Mouse (Mus musculus) megakaryocyte-erythroid progenitor cell, adult 5 weeks (primary cell): Measurements from ENCODE around the gene Fnbp1. TPM values are rescaled to one million over a fixed set of nuclear protein-coding genes. Genes with fewer than 3 reads are reported as not detected.

ENCODE experiments used
- polyA plus RNA-seq: library from polyadenylated mRNA; stranded (reverse); fragments of >175 nt; gene quantifications from 2 replicates; pipeline ENCODE4 v1.2.3, GENCODE M21; 2012

Gene Fnbp1
- 71.8 and 112 TPM in 2 replicates for polyA plus RNA-seq

DNA sequence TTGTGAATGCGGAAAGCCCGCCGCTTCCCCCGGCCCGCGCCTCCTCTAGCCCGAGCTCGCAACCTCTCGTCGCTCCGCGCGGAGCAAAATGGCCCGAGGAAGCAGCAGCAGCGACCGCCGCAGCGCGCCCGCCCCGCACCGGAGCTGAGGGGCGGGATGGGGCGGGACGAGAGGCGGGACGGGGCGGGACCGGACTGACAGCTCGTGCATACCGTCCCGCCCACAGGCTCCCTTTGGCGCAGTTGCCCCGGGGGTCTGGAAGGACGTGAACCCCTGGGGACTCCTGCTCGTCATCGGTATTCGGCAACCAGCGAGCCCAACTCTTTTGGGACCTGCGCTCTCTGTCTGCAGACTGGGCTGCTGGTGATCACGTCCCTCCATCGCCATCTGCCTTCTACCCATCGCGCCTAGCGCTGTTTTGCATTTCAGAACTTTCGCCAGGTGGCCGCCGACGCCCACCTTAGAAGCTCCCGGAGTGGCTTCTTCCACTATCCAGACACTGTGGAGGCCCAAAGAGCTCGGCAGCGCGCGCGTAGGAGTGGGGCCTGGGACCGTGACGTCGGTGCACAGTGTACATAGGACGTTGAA is at the start of gene Fnbp1:
Gene Fnbp1 (minus strand): TSS at position 142 of the 588 bp plus-strand sequence.

DNA sequence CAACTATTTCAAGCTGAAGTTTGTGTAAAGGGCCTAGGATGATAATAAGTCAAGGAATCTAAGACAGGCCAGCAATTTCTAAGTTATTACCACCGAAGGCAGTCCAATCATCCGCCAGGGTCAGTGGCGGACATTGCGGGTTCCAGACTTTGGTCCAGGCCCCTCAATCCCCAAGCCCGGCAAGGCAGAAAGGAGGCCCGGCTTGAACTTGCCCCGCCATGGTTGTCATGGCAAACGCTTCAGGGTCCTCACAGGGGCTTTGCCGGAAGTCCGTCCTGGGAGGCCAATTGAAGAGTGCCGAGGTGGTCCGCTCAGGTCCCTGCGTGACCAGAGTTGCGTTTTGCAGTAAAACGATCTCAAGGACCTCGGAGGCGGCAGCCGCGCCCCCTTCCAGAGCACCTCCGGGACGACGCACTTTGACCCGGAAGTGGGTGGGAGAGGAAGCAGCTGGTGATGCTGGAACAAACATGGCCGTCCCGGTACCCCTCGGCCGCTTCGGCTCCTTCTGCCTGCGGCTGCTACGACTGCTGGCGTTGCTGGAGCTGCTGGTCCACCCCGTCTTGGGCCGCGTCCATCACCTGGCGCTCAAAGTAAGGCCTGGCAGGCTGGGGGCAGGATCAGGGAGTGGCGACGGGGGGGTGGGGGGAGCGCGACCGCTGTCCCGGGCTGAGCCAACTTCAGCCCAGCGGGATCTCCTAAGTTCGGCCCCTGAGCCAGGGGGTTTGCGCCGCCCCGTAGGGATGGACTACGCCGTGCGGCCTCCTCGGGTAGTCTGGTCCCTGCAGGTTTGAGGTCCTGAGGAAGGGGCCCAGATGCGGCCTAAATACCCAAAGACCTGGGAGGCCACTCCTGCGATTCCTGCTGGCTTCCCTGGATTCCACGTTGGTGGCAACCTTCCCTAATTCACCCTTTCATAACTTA is 10.3 kb upstream of the Fnbp1 start, which contains the start of gene Gpr107:
Gene Gpr107 (plus strand): TSS at position 425 of the 921 bp plus-strand sequence.

DNA sequence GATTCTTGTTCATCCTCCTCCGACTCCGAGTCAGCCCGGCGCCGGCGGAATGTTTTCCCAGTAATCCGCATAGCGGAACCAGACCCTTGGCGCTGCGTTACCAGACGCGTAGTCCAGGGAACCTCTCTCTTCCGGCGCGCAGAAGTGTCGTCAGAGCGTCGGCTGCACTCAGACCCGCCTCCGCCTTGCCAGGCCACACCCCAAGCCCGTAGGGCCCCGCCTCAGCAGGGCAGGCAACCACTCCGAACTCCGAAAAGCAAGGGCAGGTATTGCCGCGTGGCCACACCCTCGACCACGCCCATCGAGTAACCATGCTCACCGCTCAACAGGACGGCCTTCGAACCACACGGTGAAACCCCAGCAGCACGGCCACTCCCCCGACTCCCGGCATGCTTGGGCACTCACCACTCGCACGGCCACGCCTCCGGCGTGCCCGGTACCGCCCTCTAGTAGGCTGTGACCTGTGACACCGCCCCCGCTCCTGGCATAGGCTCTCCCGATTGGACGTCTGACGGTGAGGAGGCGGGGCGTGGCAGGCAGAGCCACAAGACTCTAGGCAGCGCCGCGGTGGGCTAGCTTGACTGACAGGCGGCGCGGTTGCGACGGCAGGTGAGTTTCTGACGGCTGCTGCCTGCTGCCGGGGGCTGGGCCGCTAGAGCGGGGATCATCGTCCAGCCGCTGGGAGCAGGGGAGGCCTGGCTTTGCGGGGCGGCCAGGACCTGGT is 159.9 kb downstream of the Fnbp1 start, which contains the start of the genes BC005624 and Usp20:
Gene BC005624 (minus strand): TSS at position 412 of the 724 bp plus-strand sequence.
Gene Usp20 (plus strand): TSS at position 490 of the 724 bp plus-strand sequence.

Other genes starting within 250 kb of the Fnbp1 start
- 0.11 and 0.81 TPM in 2 replicates for gene Ptges, start 212.1 kb downstream of the Fnbp1 start, polyA plus RNA-seq
- 20.9 and 22.7 TPM in 2 replicates for gene Tor1b, start 189.0 kb downstream of the Fnbp1 start, polyA plus RNA-seq
- gene Tor1a, start 174.1 kb downstream of the Fnbp1 start, polyA plus RNA-seq = 122 and 199 TPM in 2 replicates
- gene BC005624, start 159.8 kb downstream of the Fnbp1 start, polyA plus RNA-seq = 17.9 and 30.6 TPM in 2 replicates
- 7.8 and 8.2 TPM in 2 replicates for gene Usp20, start 159.7 kb downstream of the Fnbp1 start, polyA plus RNA-seq
- gene Gpr107, start 10.3 kb upstream of the Fnbp1 start, polyA plus RNA-seq = 3.9 and 6.4 TPM in 2 replicates
- gene Ncs1, start 103.8 kb upstream of the Fnbp1 start, polyA plus RNA-seq = 4.0 and 7.3 TPM in 2 replicates
- 0.54 and 0.78 TPM in 2 replicates for gene Hmcn2, start 172.4 kb upstream of the Fnbp1 start, polyA plus RNA-seq